Mouse (Mus musculus) stomach, postnatal 0 days (tissue): Measurements from ENCODE around the gene Spsb1.

Source experiments
- CTCF ChIP-seq: IDR thresholded peaks from 2 replicates; pipeline ENCODE4 v1.5.1; 2016; ENCODE audit warnings: antibody characterized with exemption, low read depth, mild to moderate bottlenecking, moderate library complexity
- EP300 ChIP-seq: optimal IDR thresholded peaks from 2 replicates; pipeline ENCODE3; 2016; ENCODE audit warnings: antibody characterized with exemption

- TF ChIP-seq EP300 (no peak), CTCF (no peak)
Observed at GRCm38 (mm10) chr4:149952201-149952600, 2.6 kb downstream of the Spsb1 start.
